In genomic region chr11:95319506-95319905, GRCm38 (mm10) we compare ENCODE assay signal across 17 mouse cellular contexts. TPM values are rescaled to one million over a fixed set of nuclear protein-coding genes. Genes with fewer than 3 reads are reported as not detected.
DNase-seq lines count a peak whose midpoint lies in the region; ATAC-seq and TF ChIP-seq lines count a peak whose summit lies in the region.
"Had no signal": no experiment of that assay in that cellular context is flagged by ENCODE, and none has a peak within 500 bp of the region (broad histone marks: within the 10 kb centered on the region; RNA-seq: fewer than 3 reads in every experiment).

No protein-coding gene starts in this region.

- in situ Hi-C loops in CH12.LX (cut with MboI; ENCODE audit: low pct_ligation_motif_present, low pct_unique_long_range_greater_than_20kb, low sequenced_read_pairs), result no loop called here

- no peaks in the 10 kb centered on the region for H3K4me1 ChIP-seq in kidney, adult 2 months (ENCODE audit: control insufficient read depth, insufficient read depth, low read length)
- no peaks in the 10 kb centered on the region for H3K4me1 ChIP-seq in CH12.LX (ENCODE audit: control insufficient read depth in 1 of 2, insufficient read depth in 2 of 2)
- H3K4me1 ChIP-seq: embryonic facial prominence, embryonic 15.5 days; hindbrain, embryonic 15.5 days; lung, embryonic 15.5 days; neural tube, embryonic 15.5 days; stomach, embryonic 15.5 days had no signal

- peak; percentile 27 for DNase-seq in kidney, adult 2 months
- DNase-seq in kidney, adult 8-10 months, result no peak
- no peak for DNase-seq in CH12.LX (ENCODE audit: extremely low read depth)
- peak; percentile 26 for DNase-seq in lung, postnatal 10 days
- DNase-seq in embryo, embryonic 11 days, result no peak
- no peak for DNase-seq in cerebellum, adult 18-20 months
- DNase-seq in right cerebral cortex, postnatal 14 days, result no peak
- DNase-seq: adrenal gland, postnatal 36 days; cerebellum, adult 9-10 months; right cerebral cortex, postnatal 4 days had no signal

- H3K27me3 ChIP-seq in kidney, adult 2 months (replicated peaks; ENCODE audit: control insufficient read depth, insufficient read depth, low read length), result no peaks in the 10 kb centered on the region
- peaks cover 17% of the 10 kb centered on the region for H3K27me3 ChIP-seq in CH12.LX (replicated peaks)
- H3K27me3 ChIP-seq: embryonic facial prominence, embryonic 15.5 days; hindbrain, embryonic 15.5 days; lung, embryonic 15.5 days; neural tube, embryonic 15.5 days; stomach, embryonic 15.5 days had no signal

- no peak overlapping the region for H3K4me3 ChIP-seq in kidney, adult 2 months (ENCODE audit: insufficient read depth, low read depth, low read length)
- H3K4me3 ChIP-seq in CH12.LX (replicated peaks in 1 of 3; ENCODE audit: low read depth in 2 of 3, low read length in 2 of 3, poor library complexity in 1 of 3), result no peak overlapping the region
- H3K4me3 ChIP-seq: embryonic facial prominence, embryonic 15.5 days; hindbrain, embryonic 15.5 days; lung, embryonic 15.5 days; neural tube, embryonic 15.5 days; stomach, embryonic 15.5 days had no signal

- no peak for TF ChIP-seq POLR2A in kidney, adult 2 months (IDR thresholded peaks at IDR 0.05; ENCODE audit: low read depth, low read length)
- TF ChIP-seq POLR2A in CH12.LX (IDR thresholded peaks at IDR 0.05; ENCODE audit: low read depth, low read length), result no peak

- no peak overlapping the region for H3K4me2 ChIP-seq in CH12.LX (ENCODE audit: insufficient read depth, low read depth, poor library complexity, severe bottlenecking)
- H3K4me2 ChIP-seq: embryonic facial prominence, embryonic 15.5 days; hindbrain, embryonic 15.5 days; lung, embryonic 15.5 days; neural tube, embryonic 15.5 days; stomach, embryonic 15.5 days had no signal

- WGBS in kidney, adult 2 months, result 44% methylated on average over 1 of the region's 1 CpGs

- TF ChIP-seq EP300 in CH12.LX (IDR thresholded peaks at IDR 0.05; ENCODE audit: low read length), result no peak

- H3K27ac ChIP-seq in kidney, adult 2 months (ENCODE audit: insufficient read depth, low read depth, low read length), result no peak overlapping the region
- no peak overlapping the region for H3K27ac ChIP-seq in CH12.LX (ENCODE audit: insufficient read depth, low read depth)
- H3K27ac ChIP-seq: embryonic facial prominence, embryonic 15.5 days; hindbrain, embryonic 15.5 days; lung, embryonic 15.5 days; neural tube, embryonic 15.5 days; stomach, embryonic 15.5 days had no signal

- ATAC-seq in common myeloid progenitor, adult 5-6 weeks (replicated peaks; ENCODE audit: low read depth, poor library complexity, severe bottlenecking), result peak; percentile 27; the same call in 1 of the 2 replicates

- no peak overlapping the region for H3K9ac ChIP-seq in CH12.LX (ENCODE audit: insufficient read depth, low read depth)
- H3K9ac ChIP-seq: embryonic facial prominence, embryonic 15.5 days; hindbrain, embryonic 15.5 days; lung, embryonic 15.5 days; neural tube, embryonic 15.5 days; stomach, embryonic 15.5 days had no signal

- H3K79me2 ChIP-seq in CH12.LX (replicated peaks; ENCODE audit: control insufficient read depth, extremely low read depth, insufficient read depth, poor library complexity, severe bottlenecking), result no peaks in the 10 kb centered on the region

- no peaks in the 10 kb centered on the region for H3K36me3 ChIP-seq in kidney, adult 2 months (ENCODE audit: control insufficient read depth, insufficient read depth, low read length)
- H3K36me3 ChIP-seq in CH12.LX (replicated peaks in 1 of 2; ENCODE audit: control insufficient read depth in 1 of 2, insufficient read depth in 1 of 2, low read length in 1 of 2), result no peaks in the 10 kb centered on the region
- H3K36me3 ChIP-seq: embryonic facial prominence, embryonic 15.5 days; hindbrain, embryonic 15.5 days; lung, embryonic 15.5 days; neural tube, embryonic 15.5 days; stomach, embryonic 15.5 days had no signal

- peak; percentile 57 for TF ChIP-seq CTCF in kidney, adult 2 months (conservative IDR thresholded peaks at IDR 0.05; ENCODE audit: insufficient read depth, insufficient read length, low read depth, low read length)
- TF ChIP-seq CTCF in CH12.LX (conservative IDR thresholded peaks at IDR 0.05 in 1 of 2, IDR thresholded peaks at IDR 0.05 in 1 of 2; ENCODE audit: low read depth in 2 of 2, low read length in 2 of 2), result peak in 1 of 2 experiments; percentile 61; a peak in 2 of 4 replicates

- no peaks in the 10 kb centered on the region for H3K9me3 ChIP-seq in CH12.LX (replicated peaks; ENCODE audit: low read length)
- H3K9me3 ChIP-seq: embryonic facial prominence, embryonic 15.5 days; hindbrain, embryonic 15.5 days; lung, embryonic 15.5 days; neural tube, embryonic 15.5 days; stomach, embryonic 15.5 days had no signal

- peak; percentile 40 for TF ChIP-seq RAD21 in CH12.LX (IDR thresholded peaks at IDR 0.05; ENCODE audit: low read depth, low read length)

- dilution Hi-C loops in CH12.LX (cut with MboI; ENCODE audit: extremely low pct_ligation_motif_present, extremely low pct_unique_long_range_greater_than_20kb, low sequenced_read_pairs), result no loop called here

TF ChIP-seq in CH12.LX, 34 proteins besides CTCF, POLR2A, EP300 and RAD21:
- TF ChIP-seq SMC3 (IDR thresholded peaks at IDR 0.05; ENCODE audit: low read depth, low read length) (peak; percentile 53), RCOR1 (conservative IDR thresholded peaks at IDR 0.05; ENCODE audit: low read depth, low read length) (no peak), MXI1 (IDR thresholded peaks at IDR 0.05; ENCODE audit: low read depth, low read length) (no peak), ZNF384 (IDR thresholded peaks at IDR 0.05; ENCODE audit: low read depth, low read length) (0 out of 2 replicates have a peak, but pooled peaks have one; percentile 70)
TF ChIP-seq in CH12.LX: peak in this region for 2.

RNA-seq across cellular contexts. Expression of gene Kat7, which starts 9.5 kb away (rescaled TPM):
- polyA plus RNA-seq in kidney, adult 2 months (2012; rRNA removed), result 27.3 and 30.0 TPM in 2 replicates
- total RNA-seq in CH12.LX (2012; rRNA removed) (59.5 and 60.3 TPM in 2 replicates), CH12.LX (2014; rRNA removed) (65.1 and 66.7 TPM in 2 replicates)
- 82.0 and 90.2 TPM in 2 replicates for polyA plus RNA-seq in CH12.LX (2012; ENCODE audit: insufficient read length, low read depth)
- 80.1 and 82.4 TPM in 2 replicates for total RNA-seq in common myeloid progenitor, adult 5-6 weeks (2017)

RNA-seq across cellular contexts. Expression of gene Fam117a, which starts 17.3 kb away (rescaled TPM):
- 20.8 and 22.7 TPM in 2 replicates for polyA plus RNA-seq in kidney, adult 2 months (2012; rRNA removed)
- total RNA-seq in CH12.LX (2012; rRNA removed) (1.5 and 2.2 TPM in 2 replicates), CH12.LX (2014; rRNA removed) (0.54 and 0.62 TPM in 2 replicates)
- polyA plus RNA-seq in CH12.LX (2012; ENCODE audit: insufficient read length, low read depth), result 0.91 and 0.98 TPM in 2 replicates
- total RNA-seq in common myeloid progenitor, adult 5-6 weeks (2017), result 120 and 143 TPM in 2 replicates

RNA-seq across cellular contexts. Expression of gene Tac4, which starts 58.2 kb away (rescaled TPM):
- 0.09 TPM in 1 of 2 replicates, not detected in the other for polyA plus RNA-seq in kidney, adult 2 months (2012; rRNA removed)
- total RNA-seq in CH12.LX (2012; rRNA removed), result not detected in 2 replicates
- total RNA-seq in CH12.LX (2014; rRNA removed), result not detected in 2 replicates
- polyA plus RNA-seq in CH12.LX (2012; ENCODE audit: insufficient read length, low read depth), result 0.19 TPM in 1 of 2 replicates, not detected in the other
- not detected in 2 replicates for total RNA-seq in common myeloid progenitor, adult 5-6 weeks (2017)
- total RNA-seq: adrenal gland, postnatal 36 days; left cerebral cortex, adult 18-20 months had no signal
- polyA plus RNA-seq: hindbrain, embryonic 15.5 days; lung, embryonic 15.5 days had no signal

Comparison
In these comparisons a context has a peak if more than half of its experiments do, and no peak if none do; other contexts are left out.
1. DNase-seq: peak in kidney, adult 2 months (single experiment) and lung, postnatal 10 days (single experiment); none in kidney, adult 8-10 months (0 of 2), CH12.LX (single experiment), embryo, embryonic 11 days (single experiment), cerebellum, adult 18-20 months (0 of 2) and right cerebral cortex, postnatal 14 days (single experiment).
2. RNA of gene Fam117a, which starts 17.3 kb away (total RNA-seq): 120 to 143 TPM in common myeloid progenitor, adult 5-6 weeks; 0.54 to 2.2 TPM in CH12.LX; every median in the first group is over 10 times any median in the second.